Mouse (Mus musculus) retina, embryonic 14.5 days (tissue): ENCODE measurements around the gene Efcab6.

Experiments
- DNase-seq: peaks from one replicate; pipeline ENCODE4 v3.0.0-alpha.2; 2015; ENCODE audit warnings: low spot score

Efcab6 gene

DNA sequence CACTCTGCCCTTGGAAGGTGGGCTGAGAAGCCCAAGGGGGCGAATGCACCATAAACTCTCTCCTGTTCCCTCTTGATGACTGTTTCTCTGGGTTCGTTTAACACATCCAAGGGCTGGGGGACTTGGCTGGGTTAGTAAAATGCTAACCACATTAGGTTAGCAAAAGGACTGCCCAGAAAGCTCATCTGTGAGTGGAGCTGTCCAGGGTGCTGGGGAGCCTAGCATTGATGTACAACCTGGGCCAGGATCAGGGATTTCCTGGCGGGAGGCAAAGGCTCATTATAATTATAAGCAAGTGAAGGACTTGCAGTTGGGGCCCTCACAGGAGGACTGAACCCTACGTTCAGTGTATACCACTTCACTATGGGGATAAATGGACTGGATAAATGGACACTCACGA is 185.3 kb downstream of the Efcab6 start:
- peak; percentile 64 for DNase-seq

DNA sequence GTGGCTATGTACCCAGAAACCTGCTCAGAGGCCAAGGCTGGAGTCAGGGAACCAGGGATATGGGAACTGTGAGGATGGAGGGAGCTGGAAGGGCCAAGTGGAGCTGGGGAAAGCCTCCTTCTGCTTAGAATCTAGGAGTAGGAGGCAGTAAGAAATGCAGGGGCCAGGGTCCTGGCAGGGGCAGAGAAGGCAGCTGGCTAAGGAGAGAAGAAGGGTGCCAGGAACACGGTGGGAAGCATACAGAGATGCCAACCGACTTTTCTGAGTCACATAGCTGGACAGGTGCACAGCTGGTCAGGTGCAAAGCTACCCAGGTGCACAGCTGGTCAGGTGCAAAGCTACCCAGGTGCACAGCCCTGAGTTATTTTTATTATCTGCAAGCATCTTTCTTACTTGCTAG is 187.3 kb downstream of the Efcab6 start:
- no peak for DNase-seq

DNA sequence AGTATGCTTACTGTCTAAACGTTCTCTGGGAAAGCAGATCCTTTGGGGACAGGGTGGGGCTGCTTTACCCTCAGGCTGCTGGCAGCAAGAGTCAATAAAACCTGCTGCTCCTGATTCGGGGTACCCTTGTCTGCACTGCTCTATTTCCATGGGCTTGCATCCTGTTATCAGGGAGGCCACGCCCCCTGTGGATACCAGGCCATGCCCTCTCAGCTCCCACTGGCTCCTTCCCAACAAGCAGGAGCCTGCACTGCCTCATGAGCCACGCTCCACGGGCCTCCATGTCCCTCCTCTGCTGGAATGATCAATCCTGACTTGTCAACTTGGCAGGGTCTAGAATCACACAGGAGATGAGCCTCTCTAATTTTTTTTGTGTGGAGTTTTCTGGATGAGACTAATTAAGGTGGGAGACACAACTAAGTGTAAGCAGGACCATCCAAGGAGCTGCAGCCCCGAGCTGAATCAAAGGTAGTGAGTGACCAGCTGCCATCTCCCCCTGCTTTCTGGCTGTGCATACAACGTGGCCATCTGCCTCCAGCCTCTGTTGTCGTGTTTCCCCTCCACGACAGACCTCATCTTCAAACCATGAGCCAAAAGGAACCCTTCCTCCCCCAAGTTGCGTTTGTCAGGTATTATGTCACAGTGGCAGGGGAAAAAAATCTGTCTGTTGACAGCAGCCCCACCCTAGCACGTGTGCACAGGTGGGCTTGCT is 187.9 kb downstream of the Efcab6 start:
- no peak for DNase-seq

DNA sequence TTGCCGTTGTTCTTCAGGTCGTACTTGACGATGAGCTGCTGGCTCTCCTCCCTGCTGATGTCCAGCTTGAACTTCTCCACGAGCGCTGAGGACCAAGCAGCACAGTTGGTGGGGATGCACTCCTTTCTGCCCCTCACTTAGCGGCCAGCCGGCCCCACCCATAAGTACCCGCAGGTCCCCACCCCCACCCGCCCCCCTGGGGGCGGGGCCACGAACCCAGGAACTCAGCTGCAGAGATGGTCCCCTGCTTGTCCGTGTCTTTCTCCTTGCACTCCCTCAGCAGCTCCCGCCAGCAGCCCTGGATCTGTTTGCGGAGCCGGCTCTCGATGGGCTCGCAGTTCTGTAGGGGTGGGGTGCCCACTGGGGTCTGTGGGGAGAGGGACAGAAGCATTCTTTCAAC is 194.2 kb downstream of the Efcab6 start:
- peak; percentile 29 for DNase-seq

DNA sequence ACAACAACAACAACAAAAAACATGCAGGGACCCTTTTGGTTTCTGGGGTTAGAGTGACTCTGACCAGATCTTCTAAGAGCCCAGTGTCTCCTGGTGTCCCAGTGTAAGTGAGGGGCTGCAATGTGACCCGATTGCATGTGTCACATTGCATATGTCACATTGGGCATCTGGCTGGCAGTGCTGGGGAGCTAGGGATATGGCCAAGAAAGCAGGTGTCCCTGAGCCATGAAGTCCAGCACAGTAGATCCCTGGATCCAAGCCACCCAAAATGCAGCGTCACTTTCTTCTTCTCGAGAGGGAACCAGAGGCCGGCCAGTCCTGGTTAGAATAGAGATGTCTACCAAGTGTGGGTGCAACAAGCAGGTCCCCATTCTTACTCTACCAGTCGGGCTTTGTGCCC is 199.6 kb downstream of the Efcab6 start:
- no peak for DNase-seq

DNA sequence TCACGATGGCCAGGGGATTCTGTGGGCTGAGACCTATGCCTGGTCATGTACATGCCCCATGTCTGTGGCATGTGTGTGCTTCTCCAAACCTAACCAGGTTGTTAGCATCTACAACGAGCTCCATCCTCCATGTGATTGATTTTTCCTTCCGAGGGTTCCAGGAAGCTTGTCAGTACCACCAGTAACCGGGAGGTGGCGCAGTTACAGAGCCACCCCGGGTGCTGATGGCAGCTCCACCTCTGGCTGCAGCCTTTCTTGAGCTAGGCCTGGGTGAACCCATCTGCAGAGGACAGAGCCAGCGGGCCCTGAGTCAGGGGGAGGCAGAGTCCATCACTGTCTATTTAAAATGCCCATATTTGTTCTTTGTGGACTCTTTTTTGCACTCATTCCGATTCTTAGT is 208.1 kb downstream of the Efcab6 start:
- DNase-seq, result peak; percentile 84

DNA sequence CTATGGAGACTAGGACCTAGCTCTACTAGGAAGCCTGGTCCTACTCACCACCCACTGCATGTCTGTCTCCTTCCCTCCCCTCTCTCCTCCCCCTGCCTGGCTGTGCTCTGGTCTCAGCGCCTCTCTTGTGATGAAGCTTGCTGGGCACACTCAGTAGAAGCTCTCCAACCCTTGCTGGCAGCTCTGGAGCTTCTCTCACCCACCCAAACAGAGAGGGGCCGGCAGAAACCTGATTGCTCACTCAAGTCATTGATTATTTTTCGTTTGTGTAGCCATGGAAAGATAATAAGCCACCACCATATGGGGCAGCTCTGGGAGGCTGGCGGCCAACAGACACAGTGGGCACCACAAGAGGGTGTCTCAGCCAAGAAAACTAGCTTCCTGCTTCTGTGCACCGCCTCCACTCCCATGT is 211.8 kb downstream of the Efcab6 start:
- DNase-seq, result no peak

DNA sequence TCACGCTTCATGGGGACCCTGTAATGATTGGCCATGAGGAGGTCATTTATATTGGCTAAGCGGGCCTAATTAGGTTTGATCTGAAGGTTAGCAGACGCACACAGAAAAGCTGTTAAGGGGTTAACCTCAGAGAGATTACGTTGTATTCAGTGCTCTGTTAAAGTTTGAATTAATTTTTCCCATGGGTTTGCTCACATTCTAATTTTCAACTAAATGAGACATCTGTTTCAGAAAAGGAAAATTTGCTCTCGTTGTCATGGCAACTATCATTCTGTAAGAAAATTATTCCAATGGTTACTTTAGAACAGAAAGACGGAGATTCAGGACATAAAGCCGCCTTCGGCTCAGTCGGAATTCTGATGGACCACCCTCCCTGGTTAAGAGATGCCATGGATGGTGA is 217.0 kb downstream of the Efcab6 start:
- DNase-seq, result no peak

DNA sequence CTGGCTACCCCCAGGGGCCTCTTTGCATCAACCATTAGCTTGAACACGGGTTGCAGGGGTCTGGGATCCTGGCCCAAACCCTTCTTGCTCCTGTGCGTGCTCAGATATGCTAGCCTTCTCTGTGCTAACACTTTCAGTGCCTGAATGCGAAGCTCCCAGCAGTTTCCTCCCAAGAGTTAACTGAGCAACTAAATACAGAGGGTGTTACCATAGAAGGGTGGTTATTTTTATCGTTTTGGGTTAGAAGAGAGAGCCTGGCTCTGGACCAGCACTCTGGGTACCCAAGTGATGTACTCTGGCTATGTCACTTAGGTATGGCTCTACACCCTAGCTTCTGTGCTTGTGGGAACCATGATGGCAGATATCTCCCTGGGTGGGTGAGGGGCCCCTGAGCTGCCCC is 217.7 kb downstream of the Efcab6 start:
- no peak for DNase-seq

DNA sequence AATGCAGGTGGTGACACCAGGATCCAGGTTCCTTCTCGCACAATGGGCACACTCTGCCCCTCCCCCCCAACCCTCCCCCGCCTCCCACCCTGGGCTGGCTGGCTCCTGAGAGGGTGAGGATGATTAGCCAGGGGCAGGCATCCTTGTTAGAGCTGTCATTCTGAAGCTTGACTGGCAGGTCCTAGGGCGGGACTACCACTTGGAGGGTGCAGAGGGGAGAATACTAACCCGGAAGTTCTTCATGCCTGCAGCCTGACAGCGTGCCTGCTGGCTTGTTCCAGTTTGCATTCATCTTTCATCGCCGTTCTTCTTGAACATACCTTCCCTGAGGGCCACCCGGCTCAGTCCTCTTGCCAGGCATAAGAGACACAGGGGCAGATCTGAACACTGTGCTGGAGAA is 218.6 kb downstream of the Efcab6 start:
- DNase-seq, result peak; percentile 47

DNA sequence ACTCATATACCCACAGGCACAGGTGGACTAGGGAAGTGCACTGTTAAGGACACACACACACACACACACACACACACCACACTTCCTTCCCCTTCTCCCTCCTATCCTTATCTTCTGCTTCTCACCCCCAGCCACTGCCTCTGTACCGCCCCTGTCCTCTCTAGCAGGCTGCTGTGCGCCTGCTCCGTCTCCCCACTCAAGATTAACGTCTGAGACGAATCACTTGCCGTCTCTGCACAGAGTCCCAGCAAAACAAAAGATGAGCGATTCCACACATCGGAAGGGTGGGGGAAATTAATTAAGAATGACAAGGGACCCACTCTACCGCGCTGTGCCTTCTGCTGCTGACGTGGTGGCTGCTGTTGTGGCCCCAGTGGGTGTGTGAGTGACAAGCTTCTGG is 219.4 kb downstream of the Efcab6 start:
- peak; percentile 54 for DNase-seq

DNA sequence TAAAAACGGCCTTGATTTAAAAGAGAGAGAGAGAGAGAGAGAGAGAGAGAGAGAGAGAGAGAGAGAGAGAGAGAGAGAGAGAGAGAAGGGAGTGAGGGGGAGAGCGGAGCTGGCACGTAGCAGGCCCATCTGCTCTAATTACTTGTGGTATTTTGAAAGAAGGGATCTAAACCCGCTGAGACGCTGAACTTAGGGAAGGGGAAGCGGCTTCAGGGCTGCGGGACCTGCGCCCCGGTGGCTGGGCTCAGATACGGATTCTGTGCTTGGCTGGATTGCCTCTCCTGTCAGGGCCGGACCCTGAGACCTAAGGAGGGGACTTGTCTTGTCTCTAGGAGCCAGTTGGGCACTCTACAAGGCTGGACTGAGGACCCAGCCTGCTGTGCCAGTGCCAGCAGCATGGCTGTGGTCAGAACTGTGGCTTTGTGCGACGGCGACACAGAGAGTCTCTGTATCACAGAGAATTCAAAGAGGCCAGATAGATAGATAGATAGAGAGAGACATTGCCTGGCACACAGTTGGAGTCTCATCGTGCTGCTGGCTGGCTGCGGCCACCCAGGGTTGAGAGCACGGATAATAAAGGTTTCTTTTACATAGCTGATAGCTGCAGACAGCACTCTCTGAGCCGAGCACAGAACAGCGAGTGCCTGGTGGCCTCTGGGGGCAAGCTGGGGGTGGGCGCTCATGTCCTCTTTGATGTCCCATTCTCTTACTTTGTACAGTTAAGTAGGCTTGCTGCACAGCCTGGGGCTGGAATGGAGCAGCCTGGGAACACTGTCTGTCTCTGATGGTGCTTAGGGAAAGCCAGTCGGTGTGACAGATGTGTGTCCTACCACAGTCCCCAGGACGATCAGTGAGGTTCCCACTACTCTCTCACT is 222.0 kb downstream of the Efcab6 start:
- peak; percentile 35 for DNase-seq

DNA sequence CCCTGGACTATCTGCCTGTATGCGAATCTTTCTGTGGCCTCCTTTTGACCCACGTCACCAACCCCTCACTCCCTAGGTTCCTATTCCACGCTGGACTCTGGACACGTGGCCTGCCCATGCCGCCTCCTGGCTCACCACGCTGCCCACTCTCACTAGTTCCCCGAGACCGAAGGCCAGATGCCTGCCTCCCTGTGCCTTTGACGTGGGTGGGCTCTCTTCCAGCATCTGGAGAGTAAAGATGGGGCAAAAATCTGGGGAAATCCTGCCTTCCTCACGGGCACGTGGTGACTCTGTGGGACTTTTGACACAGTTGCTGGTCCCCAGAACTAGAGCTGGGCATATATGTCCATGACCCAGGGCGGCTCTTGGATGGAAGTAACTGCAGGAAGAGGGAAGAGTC is 222.8 kb downstream of the Efcab6 start:
- no peak for DNase-seq

DNA sequence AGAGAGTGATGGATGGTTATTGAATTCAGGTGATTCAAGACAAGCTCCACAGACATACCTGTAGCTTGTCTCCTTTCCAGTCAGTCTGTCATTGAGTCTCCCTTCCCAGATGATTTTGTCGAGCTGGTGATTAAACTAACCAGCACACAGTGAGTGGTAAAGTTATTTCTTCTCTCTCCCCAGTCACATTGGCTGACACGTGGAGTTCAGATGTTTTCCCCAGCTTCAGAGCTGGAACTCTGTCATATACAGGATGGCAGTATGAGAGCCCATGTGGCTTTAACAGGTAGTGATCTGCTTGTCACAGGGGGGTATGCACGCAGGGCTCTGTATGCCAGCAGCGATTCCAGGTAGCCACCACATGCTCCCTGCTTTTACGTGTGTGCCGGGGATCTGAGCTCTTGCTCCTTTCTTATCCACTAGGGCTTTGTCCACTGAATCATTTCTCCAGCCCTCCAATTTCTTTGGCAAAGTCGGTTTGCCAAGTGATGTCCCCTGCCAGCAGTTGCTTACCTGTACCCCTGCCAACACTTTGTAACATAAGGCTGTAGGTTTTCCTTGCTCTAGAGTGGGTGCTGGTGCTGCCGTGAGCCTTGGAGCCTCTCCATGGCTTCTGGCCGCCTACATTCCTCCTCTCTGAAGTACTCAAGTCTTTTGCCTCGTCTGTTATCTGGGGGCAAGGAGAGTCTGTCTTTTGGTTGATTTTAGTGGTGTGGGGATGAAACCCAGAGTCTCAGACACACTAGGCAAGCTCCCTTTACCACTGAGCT is 224.0 kb downstream of the Efcab6 start:
- no peak for DNase-seq

DNA sequence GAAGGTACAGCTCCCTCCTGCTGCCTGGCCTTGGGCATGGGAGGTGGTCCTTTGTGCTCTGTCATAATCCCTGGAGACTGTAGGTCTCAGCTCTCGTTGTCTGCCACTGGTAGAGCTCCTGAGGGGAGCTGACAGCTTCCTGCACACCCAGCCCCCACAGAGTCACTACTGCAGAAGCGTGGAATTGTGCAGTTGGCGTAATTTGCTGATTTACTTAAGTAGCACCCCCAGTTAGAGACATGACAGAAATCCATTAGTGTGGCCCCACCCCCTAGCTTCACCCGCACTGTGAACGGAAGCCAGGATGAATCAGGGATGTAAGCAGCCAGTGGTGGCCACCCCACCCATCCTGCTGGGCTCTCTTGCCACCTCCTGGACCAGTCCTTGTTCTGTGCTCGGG is 232.9 kb downstream of the Efcab6 start:
- DNase-seq, result no peak

DNA sequence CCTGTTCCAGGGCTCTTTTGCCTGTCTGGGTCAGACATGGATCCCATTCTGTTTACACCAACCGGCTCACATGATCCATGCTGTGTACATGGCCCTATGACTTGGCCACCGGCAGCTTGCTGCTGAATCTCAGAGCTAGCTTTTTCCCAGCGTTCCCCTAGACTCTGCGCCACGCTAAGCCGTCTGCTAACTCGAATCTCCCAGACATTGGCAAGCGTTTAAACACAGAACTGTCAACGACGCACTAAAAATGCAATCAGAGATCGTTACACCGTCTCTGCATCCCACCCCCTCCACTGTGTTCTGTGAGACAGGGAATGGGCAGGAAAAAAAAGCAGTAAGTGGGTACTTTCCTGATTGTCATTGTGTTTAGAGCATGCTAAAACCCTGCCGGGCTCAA is 236.0 kb downstream of the Efcab6 start:
- no peak for DNase-seq

DNA sequence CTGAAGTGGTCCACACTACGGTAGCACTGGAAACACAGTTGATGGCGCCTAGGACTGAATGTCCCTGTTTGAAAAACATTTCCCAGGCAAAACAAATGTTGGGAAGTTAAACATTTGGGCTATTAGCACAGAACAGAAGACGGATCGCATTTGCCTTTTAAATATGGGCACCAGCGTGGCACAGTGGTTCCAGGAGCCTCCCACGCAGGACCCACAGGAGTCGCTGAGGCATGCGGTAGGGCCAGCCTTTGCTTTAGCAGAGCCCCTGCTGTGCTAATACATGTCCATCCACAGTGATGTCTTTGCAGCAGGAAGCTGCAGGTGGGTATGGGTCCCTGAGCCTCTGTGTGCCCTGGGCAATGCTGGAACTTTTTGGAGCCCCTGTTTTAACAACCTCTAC is 237.2 kb downstream of the Efcab6 start:
- no peak for DNase-seq
